Mouse (Mus musculus) kidney, adult 9 months (tissue): ENCODE measurements around the gene Ndufs7.

ENCODE experiments used
- DNase-seq: peaks from one replicate; pipeline ENCODE4 v3.0.0; 2022

Gene Ndufs7

DNA sequence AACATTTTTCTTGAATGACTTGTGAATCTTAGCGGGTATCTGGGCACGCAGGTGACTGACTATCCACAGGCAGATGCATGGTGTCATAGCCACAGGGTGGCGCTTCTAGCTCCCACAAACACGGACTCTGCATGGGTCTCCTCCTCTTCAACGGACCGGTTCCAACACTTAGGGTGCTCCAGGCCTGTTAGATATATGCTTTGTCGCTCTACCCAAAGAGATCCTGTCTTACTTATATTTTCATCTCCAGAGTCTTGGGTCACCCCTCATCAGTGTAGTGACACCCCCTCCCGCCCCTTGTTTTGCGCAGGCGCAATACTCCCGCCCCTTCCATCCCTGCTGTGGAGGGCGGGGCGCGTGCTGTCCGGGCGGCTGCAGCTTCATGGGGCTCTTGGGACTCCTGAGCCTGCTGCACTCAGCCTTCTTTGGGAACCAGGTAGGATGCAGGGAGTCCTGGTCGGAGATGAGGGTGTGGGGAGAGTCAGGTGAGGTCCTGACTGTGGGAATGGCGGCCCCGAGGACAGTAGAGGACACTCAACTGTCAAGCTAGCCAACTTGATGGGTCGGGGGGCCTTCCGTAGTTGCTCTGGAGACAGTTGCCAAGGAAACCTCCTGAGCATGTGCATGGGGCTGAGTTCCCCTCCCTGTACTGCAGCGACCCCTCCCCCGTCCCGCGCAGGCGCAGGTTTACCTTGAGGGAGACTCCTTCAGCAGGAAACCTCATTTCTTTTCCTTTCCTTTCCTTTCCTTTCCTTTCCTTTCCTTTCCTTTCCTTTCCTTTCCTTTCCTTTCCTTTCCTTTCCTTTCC lies 46.9 kb downstream of the Ndufs7 start, which contains the start of gene Apc2:
Apc2 (plus strand) TSS at position 360 of the 808 bp plus-strand sequence.
- DNase-seq, result peak; percentile 83

- no peak for DNase-seq
Measured at GRCm38 (mm10) chr10:80296824-80297223, 47.9 kb downstream of the Ndufs7 start.

DNA sequence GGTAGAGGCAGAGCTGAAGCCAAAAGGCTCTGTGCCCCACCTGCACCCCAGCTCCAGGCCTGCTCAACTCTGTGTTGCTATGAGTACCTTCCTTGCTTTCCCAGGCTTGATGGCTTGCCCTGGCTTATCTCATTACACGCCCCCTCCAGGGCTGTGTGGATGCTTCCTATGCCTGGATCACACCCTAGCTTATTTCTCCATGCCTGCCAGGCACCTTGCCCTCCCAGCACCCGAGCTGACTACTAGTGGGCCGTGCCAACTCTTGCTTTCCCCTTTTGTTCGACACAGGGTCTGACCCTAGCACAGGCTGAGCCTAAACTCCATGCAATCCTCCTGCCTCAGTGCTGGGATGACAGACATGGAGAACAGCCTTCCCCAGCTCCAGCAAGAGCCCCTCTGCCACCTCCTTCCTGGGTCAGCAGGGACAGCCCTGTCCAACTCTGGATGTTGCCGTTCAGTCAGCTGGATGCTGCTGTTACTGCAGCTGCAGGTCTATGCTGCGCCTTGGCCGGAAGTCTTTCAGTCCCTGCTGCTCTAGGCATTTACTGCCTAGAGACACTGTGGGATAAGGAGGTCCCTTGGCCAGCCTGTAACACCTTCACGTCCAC lies 48.7 kb downstream of the Ndufs7 start:
- no peak for DNase-seq

- DNase-seq, result no peak
Measured at GRCm38 (mm10) chr10:80298571-80299281, 49.8 kb downstream of the Ndufs7 start.

- no peak for DNase-seq
Measured at GRCm38 (mm10) chr10:80299301-80299700, 50.4 kb downstream of the Ndufs7 start.

GRCm38 (mm10) chr10:80299824-80300223 lies 50.9 kb downstream of the Ndufs7 start:
- no peak for DNase-seq

- DNase-seq, result no peak
Measured at GRCm38 (mm10) chr10:80300672-80301181, 51.8 kb downstream of the Ndufs7 start.

DNA sequence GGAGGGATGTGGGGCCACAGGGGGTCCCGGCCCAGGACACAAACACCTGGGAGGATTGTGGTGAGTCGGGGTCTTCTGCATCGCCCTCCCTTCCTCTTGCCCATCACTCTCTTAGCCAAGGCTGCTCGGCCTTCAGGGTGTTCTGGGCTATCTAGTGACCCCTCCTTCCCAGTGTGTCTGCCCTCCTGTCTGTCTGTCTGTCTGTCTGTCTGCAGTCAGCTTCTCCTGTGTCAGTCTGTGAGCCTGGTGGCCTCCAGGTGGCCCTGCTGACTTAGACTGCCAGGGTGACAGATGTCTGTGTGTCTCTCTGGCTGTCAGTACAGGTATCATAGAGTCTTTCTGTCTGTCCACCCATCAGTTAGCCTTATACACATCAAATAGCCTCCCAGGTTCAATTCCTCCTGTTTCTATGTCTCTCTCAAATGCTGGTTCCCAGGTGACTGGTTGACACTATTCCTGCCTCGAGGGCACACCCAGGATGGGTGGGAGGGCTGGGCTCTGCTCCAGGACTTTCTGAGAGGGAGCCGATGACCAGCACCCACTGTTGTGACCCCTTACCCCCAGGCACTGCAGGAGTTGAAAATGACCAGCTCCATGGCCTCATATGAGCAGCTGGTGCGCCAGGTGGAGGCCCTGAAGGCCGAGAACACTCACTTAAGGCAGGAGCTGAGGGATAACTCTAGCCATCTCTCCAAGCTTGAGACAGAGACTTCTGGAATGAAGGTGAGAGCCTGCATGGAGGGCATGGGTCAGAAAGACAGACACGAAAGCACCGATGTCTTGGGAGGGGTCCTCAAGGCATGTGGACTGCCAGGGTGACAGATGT lies 52.5 kb downstream of the Ndufs7 start:
- no peak for DNase-seq

DNA sequence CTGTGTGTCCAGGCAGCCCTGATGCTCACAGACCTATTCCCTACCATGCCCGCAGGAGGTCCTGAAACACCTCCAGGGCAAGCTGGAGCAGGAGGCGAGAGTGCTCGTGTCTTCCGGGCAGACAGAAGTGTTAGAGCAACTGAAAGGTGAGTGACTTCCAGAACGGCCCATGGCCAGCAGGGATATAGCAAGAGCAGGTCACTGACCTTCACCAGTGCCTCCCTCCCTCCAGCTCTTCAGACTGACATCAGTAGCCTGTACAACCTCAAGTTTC lies 53.1 kb downstream of the Ndufs7 start:
- no peak for DNase-seq

DNA sequence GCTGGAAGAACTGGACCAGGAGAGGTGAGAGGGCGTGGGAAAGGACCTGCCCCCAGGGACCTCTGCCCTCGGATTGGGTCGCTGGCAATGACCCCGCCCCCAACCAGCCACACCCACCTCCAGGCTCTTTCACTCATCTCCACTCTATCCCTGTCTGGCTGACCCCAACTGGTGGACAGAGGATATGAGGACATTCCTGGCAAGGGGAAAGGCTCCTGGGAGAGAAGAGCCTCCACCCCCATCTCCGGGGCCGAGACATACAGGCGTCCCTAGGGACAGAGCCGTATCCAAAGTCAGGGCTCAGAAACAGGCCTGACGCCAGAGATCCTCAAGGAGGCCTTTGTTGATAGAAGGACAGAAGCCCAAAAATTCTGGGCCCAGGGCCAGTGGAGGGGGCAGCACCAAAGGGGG lies 53.6 kb downstream of the Ndufs7 start:
- peak; percentile 71 for DNase-seq

GRCm38 (mm10) chr10:80304458-80304857 lies 55.5 kb downstream of the Ndufs7 start:
- DNase-seq, result no peak

GRCm38 (mm10) chr10:80304862-80305261 lies 55.9 kb downstream of the Ndufs7 start:
- DNase-seq, result peak; percentile 57
